Mouse (Mus musculus) spleen, adult 12 weeks (tissue): ENCODE results near the gene Adamtsl1.

Experiments
- DNase-seq: peaks from one replicate; pipeline ENCODE4 v3.0.0; 2022; ENCODE audit warnings: low spot score

The Adamtsl1 gene

GRCm38 (mm10) chr4:85922741-85923140 is 408.8 kb downstream of the Adamtsl1 start:
- no peak for DNase-seq

- DNase-seq: no peak
These were observed 418.2 kb downstream of the Adamtsl1 start for GRCm38 (mm10) chr4:85932129-85932528.

GRCm38 (mm10) chr4:85939460-85939859 is 425.5 kb downstream of the Adamtsl1 start:
- DNase-seq: no peak

- no peak for DNase-seq
These were observed 427.9 kb downstream of the Adamtsl1 start for GRCm38 (mm10) chr4:85941857-85942256.

- DNase-seq: no peak
These were observed 439.6 kb downstream of the Adamtsl1 start for GRCm38 (mm10) chr4:85953590-85953989.

- no peak for DNase-seq
These were observed 441.4 kb downstream of the Adamtsl1 start for GRCm38 (mm10) chr4:85955387-85955786.

GRCm38 (mm10) chr4:85957266-85957665 is 443.3 kb downstream of the Adamtsl1 start:
- no peak for DNase-seq

- DNase-seq: no peak
These were observed 443.9 kb downstream of the Adamtsl1 start for GRCm38 (mm10) chr4:85957879-85958278.

GRCm38 (mm10) chr4:85959019-85959418 is 445.0 kb downstream of the Adamtsl1 start:
- DNase-seq: no peak

GRCm38 (mm10) chr4:85976188-85976587 is 462.2 kb downstream of the Adamtsl1 start:
- no peak for DNase-seq

- no peak for DNase-seq
These were observed 465.2 kb downstream of the Adamtsl1 start for GRCm38 (mm10) chr4:85979206-85979605.

- DNase-seq: no peak
These were observed 492.6 kb downstream of the Adamtsl1 start for GRCm38 (mm10) chr4:86006596-86006995.

GRCm38 (mm10) chr4:86013640-86014039 is 499.7 kb downstream of the Adamtsl1 start:
- no peak for DNase-seq

GRCm38 (mm10) chr4:86018928-86019327 is 505.0 kb downstream of the Adamtsl1 start:
- no peak for DNase-seq

GRCm38 (mm10) chr4:86019586-86019985 is 505.6 kb downstream of the Adamtsl1 start:
- no peak for DNase-seq

- no peak for DNase-seq
These were observed 506.6 kb downstream of the Adamtsl1 start for GRCm38 (mm10) chr4:86020372-86021090.

- no peak for DNase-seq
These were observed 510.7 kb downstream of the Adamtsl1 start for GRCm38 (mm10) chr4:86024573-86025160.

GRCm38 (mm10) chr4:86029486-86029885 is 515.5 kb downstream of the Adamtsl1 start:
- no peak for DNase-seq

GRCm38 (mm10) chr4:86030208-86030607 is 516.2 kb downstream of the Adamtsl1 start:
- DNase-seq: no peak

GRCm38 (mm10) chr4:86031041-86031440 is 517.1 kb downstream of the Adamtsl1 start:
- DNase-seq: no peak

- no peak for DNase-seq
These were observed 526.9 kb downstream of the Adamtsl1 start for GRCm38 (mm10) chr4:86040921-86041320.

GRCm38 (mm10) chr4:86045448-86045847 is 531.5 kb downstream of the Adamtsl1 start:
- no peak for DNase-seq

- no peak for DNase-seq
These were observed 531.9 kb downstream of the Adamtsl1 start for GRCm38 (mm10) chr4:86045876-86046275.

- DNase-seq: no peak
These were observed 532.9 kb downstream of the Adamtsl1 start for GRCm38 (mm10) chr4:86046881-86047280.
